Mouse (Mus musculus): Measurements from ENCODE around the gene Myoc. TPM values are rescaled to one million over a fixed set of nuclear protein-coding genes. Genes with fewer than 3 reads are reported as not detected.
"Not testable (repeated sequence)": the region's sequence is repeated elsewhere in the genome, so short reads cannot be mapped to it uniquely, and the experiment has no call there.

Myoc gene
- polyA plus RNA-seq, 1 experiment from 2014 or later, result not detected

GRCm38 (mm10) chr1:162620487-162620886 is 18.5 kb upstream of the Myoc start:
- ATAC-seq (no peak), DNase-seq (ENCODE audit: low read depth, low spot score) (no peak)
- POLR2A ChIA-PET, result interaction anchor here (0.6 kb wide), 1 partner anchor 76 kb away, joined by 5 read pairs; no protein-coding TSS in a partner anchor
- no peaks in the 10 kb centered on the region for H3K27me3 ChIP-seq
- TF ChIP-seq CTCF (IDR thresholded peaks at IDR 0.05), result peak; percentile 70
- CTCF ChIA-PET, result interaction anchor here (0.9 to 1.9 kb wide), 9 partner anchors 8 to 72 kb away, joined by 3 to 7 read pairs (median 4); partner anchors contain the start of gene Mettl13
- in situ Hi-C loops (cut with MboI; ENCODE audit: low pct_unique_long_range_greater_than_20kb), result no loop called here

- ChIA-PET POLR2A (no interaction called here), CTCF (interaction anchor here (1.5 kb wide), 2 partner anchors 21 to 42 kb away, joined by 4 read pairs; no protein-coding TSS in a partner anchor)
- in situ Hi-C loops (cut with MboI; ENCODE audit: low pct_unique_long_range_greater_than_20kb), result no loop called here
- H3K27me3 ChIP-seq, result no peaks in the 10 kb centered on the region
- TF ChIP-seq CTCF (IDR thresholded peaks at IDR 0.05), result no peak
- DNase-seq (ENCODE audit: low read depth, low spot score) (no peak), ATAC-seq (no peak)
Observed at GRCm38 (mm10) chr1:162623895-162624294, 15.1 kb upstream of the Myoc start.

GRCm38 (mm10) chr1:162625229-162625628 is 13.7 kb upstream of the Myoc start:
- ATAC-seq (no peak), DNase-seq (ENCODE audit: low read depth, low spot score) (no peak)
- in situ Hi-C loops (cut with MboI; ENCODE audit: low pct_unique_long_range_greater_than_20kb), result no loop called here
- TF ChIP-seq CTCF (IDR thresholded peaks at IDR 0.05), result no peak
- CTCF ChIA-PET, result no interaction called here
- POLR2A ChIA-PET, result no interaction called here
- no peaks in the 10 kb centered on the region for H3K27me3 ChIP-seq

GRCm38 (mm10) chr1:162627821-162628220 is 11.1 kb upstream of the Myoc start:
- POLR2A ChIA-PET, ATAC-seq: not testable (repeated sequence)

GRCm38 (mm10) chr1:162628326-162628725 is 10.6 kb upstream of the Myoc start:
- ATAC-seq; H3K27me3 ChIP-seq; in situ Hi-C loops (cut with MboI; ENCODE audit: low pct_unique_long_range_greater_than_20kb); DNase-seq (ENCODE audit: low read depth, low spot score): not testable (repeated sequence)
- CTCF ChIA-PET, result interaction anchor here (1.2 to 1.3 kb wide), 2 partner anchors 8 to 12 kb away, joined by 3 read pairs; no protein-coding TSS in a partner anchor
- POLR2A ChIA-PET, result interaction anchor here (0.7 kb wide), 1 partner anchor 605 kb away, joined by 4 read pairs; no protein-coding TSS in a partner anchor

More at GRCm38 (mm10) chr1:162627821-162628220, 11.1 kb upstream of the Myoc start:
- CTCF ChIA-PET, result interaction anchor here (1.3 kb wide), 1 partner anchor 11 kb away, joined by 3 read pairs; no protein-coding TSS in a partner anchor
- in situ Hi-C loops (cut with MboI; ENCODE audit: low pct_unique_long_range_greater_than_20kb); DNase-seq (ENCODE audit: low read depth, low spot score); H3K27me3 ChIP-seq: not testable (repeated sequence)

GRCm38 (mm10) chr1:162635291-162635931 is 3.5 kb upstream of the Myoc start:
- DNase-seq (ENCODE audit: low read depth, low spot score); CTCF ChIA-PET; POLR2A ChIA-PET; ATAC-seq; in situ Hi-C loops (cut with MboI; ENCODE audit: low pct_unique_long_range_greater_than_20kb): not testable (repeated sequence)
- peaks cover 13% of the 10 kb centered on the region for H3K27me3 ChIP-seq

GRCm38 (mm10) chr1:162636516-162636915 is 2.4 kb upstream of the Myoc start:
- TF ChIP-seq CTCF (IDR thresholded peaks at IDR 0.05), result no peak
- POLR2A ChIA-PET, result no interaction called here
- peaks cover 19% of the 10 kb centered on the region for H3K27me3 ChIP-seq
- CTCF ChIA-PET, result no interaction called here
- no peak for DNase-seq (ENCODE audit: low read depth, low spot score)
- in situ Hi-C loops (cut with MboI; ENCODE audit: low pct_unique_long_range_greater_than_20kb), result no loop called here
- no peak for ATAC-seq

- in situ Hi-C loops (cut with MboI; ENCODE audit: low pct_unique_long_range_greater_than_20kb), result no loop called here
- peaks cover 21% of the 10 kb centered on the region for H3K27me3 ChIP-seq
- ChIA-PET POLR2A (no interaction called here), CTCF (interaction anchor here (0.9 kb wide), 1 partner anchor 18 kb away, joined by 3 read pairs; no protein-coding TSS in a partner anchor)
- DNase-seq (ENCODE audit: low read depth, low spot score), result no peak
- TF ChIP-seq CTCF (IDR thresholded peaks at IDR 0.05), result no peak
- ATAC-seq, result no peak
Observed at GRCm38 (mm10) chr1:162638535-162638934, 420 bp upstream of the Myoc start.

- CTCF ChIA-PET, result no interaction called here
- peaks cover 17% of the 10 kb centered on the region for H3K27me3 ChIP-seq
- DNase-seq (ENCODE audit: low read depth, low spot score), result no peak
- POLR2A ChIA-PET, result no interaction called here
- in situ Hi-C loops (cut with MboI; ENCODE audit: low pct_unique_long_range_greater_than_20kb), result no loop called here
- no peak for TF ChIP-seq CTCF (IDR thresholded peaks at IDR 0.05)
- ATAC-seq, result no peak
Observed at GRCm38 (mm10) chr1:162639861-162640260, 906 bp downstream of the Myoc start.

- DNase-seq (ENCODE audit: low read depth, low spot score) (no peak), ATAC-seq (no peak)
- TF ChIP-seq CTCF (IDR thresholded peaks at IDR 0.05), result no peak
- peaks cover 21% of the 10 kb centered on the region for H3K27me3 ChIP-seq
- ChIA-PET CTCF (no interaction called here), POLR2A (no interaction called here)
- in situ Hi-C loops (cut with MboI; ENCODE audit: low pct_unique_long_range_greater_than_20kb), result no loop called here
Observed at GRCm38 (mm10) chr1:162642591-162642990, 3.6 kb downstream of the Myoc start.

GRCm38 (mm10) chr1:162643752-162644151 is 4.8 kb downstream of the Myoc start:
- CTCF ChIA-PET, result no interaction called here
- no peak for ATAC-seq
- POLR2A ChIA-PET, result no interaction called here

More at GRCm38 (mm10) chr1:162643752-162644151, 4.8 kb downstream of the Myoc start:
- peaks cover 21% of the 10 kb centered on the region for H3K27me3 ChIP-seq
- no peak for DNase-seq (ENCODE audit: low read depth, low spot score)
- no peak for TF ChIP-seq CTCF (IDR thresholded peaks at IDR 0.05)
- in situ Hi-C loops (cut with MboI; ENCODE audit: low pct_unique_long_range_greater_than_20kb), result no loop called here
